Mouse (Mus musculus) embryonic facial prominence, embryonic 10.5 days (tissue): Measurements from ENCODE around the gene Abca2. TPM values are rescaled to one million over a fixed set of nuclear protein-coding genes. Genes with fewer than 3 reads are reported as not detected.

Experiments
- DNase-seq: peaks from one replicate; pipeline ENCODE4 v3.0.0-alpha.2; 2017; ENCODE audit warnings: low spot score
- H3K27ac ChIP-seq: fragments of 300-500 bp; sonication (generic); replicated peaks from 2 replicates; pipeline ENCODE4 v1.5.1; 2016; ENCODE audit warnings: mild to moderate bottlenecking
- H3K27me3 ChIP-seq: fragments of 300-500 bp; sonication (generic); replicated peaks from 2 replicates; pipeline ENCODE4 v1.6.1; 2016; ENCODE audit warnings: low read depth, mild to moderate bottlenecking; ENCODE audit not compliant: poor library complexity, severe bottlenecking
- H3K36me3 ChIP-seq: fragments of 300-500 bp; sonication (generic); replicated peaks from 2 replicates; pipeline ENCODE4 v1.6.1; 2016; ENCODE audit warnings: mild to moderate bottlenecking, moderate library complexity
- H3K4me1 ChIP-seq: fragments of 300-500 bp; sonication (generic); 2 replicates; pipeline ENCODE4 v1.6.1; 2016
- H3K4me3 ChIP-seq: fragments of 300-500 bp; sonication (generic); 2 replicates; pipeline ENCODE4 v1.5.1; 2016; ENCODE audit warnings: mild to moderate bottlenecking, moderate library complexity
- H3K9me3 ChIP-seq: fragments of 300-500 bp; sonication (generic); 2 replicates; pipeline ENCODE4 v1.6.1; 2016; ENCODE audit warnings: mild to moderate bottlenecking
- WGBS: fragments of 180-500 bp; shearing (Covaris S2); methylation state at CpG from one replicate; pipeline ENCODE4 v1.1.7; 2016; 5-methylcytosine and 5-hydroxymethylcytosine counted together
- microRNA-seq: library from miRNA; unstranded; fragments of <30 nt; microRNA quantifications from one replicate; pipeline ENCODE4, GENCODE M21; 2017
- polyA plus RNA-seq: library from polyadenylated mRNA; unstranded; fragments of >200 nt; fragmentation: Nextera tagmentation; extraction: Ambion mirVana; gene quantifications from 2 replicates; pipeline ENCODE4 v1.2.1, GENCODE M21; 2016

Abca2 gene
- polyA plus RNA-seq, 1 experiment from 2014 or later, result 4.3 TPM

- no peak overlapping the region for H3K27ac ChIP-seq
- no peak for DNase-seq
- H3K27me3 ChIP-seq, result no peaks in the 10 kb centered on the region
- no peak overlapping the region for H3K4me3 ChIP-seq
- H3K9me3 ChIP-seq, result no peaks in the 10 kb centered on the region
- H3K4me1 ChIP-seq, result peaks cover 6% of the 10 kb centered on the region; the same call in 1 of the 2 replicates
- no peaks in the 10 kb centered on the region for H3K36me3 ChIP-seq
- 85% methylated on average over 5 of the region's 5 CpGs for WGBS
Observed at GRCm38 (mm10) chr2:25492988-25493387, 64.5 kb downstream of the Abca2 start.

GRCm38 (mm10) chr2:25493476-25493961 is 65.0 kb downstream of the Abca2 start, which contains the start of gene Lcn12:
Gene Lcn12, minus strand, starts transcription at chr2:25493911.
- Histone ChIP-seq H3K27ac (no peak within 1 kb of the TSS), H3K9me3 (no peaks in the 10 kb centered on the region), H3K4me1 (peaks cover 10% of the 10 kb centered on the region; the same call in 1 of the 2 replicates), H3K4me3 (no peak within 1 kb of the TSS), H3K36me3 (no peaks in the 10 kb centered on the region), H3K27me3 (no peaks in the 10 kb centered on the region)
- 85% methylated on average over 5 of the region's 5 CpGs for WGBS
- no peak for DNase-seq

- Histone ChIP-seq H3K9me3 (no peaks in the 10 kb centered on the region), H3K4me3 (no peak overlapping the region), H3K27ac (no peak overlapping the region), H3K36me3 (no peaks in the 10 kb centered on the region), H3K4me1 (peaks cover 21% of the 10 kb centered on the region), H3K27me3 (no peaks in the 10 kb centered on the region)
- 46% methylated on average over 4 of the region's 4 CpGs for WGBS
- DNase-seq, result no peak
Observed at GRCm38 (mm10) chr2:25496462-25496861, 68.0 kb downstream of the Abca2 start.

Small RNAs within 50 kb of the gene (microRNA-seq; reads per million reads assigned to microRNA genes)
- not detected for gene Mir3087

Other genes starting within 250 kb of the Abca2 start
- gene Nrarp, start 247.9 kb upstream of the Abca2 start, polyA plus RNA-seq, result 19.8 and 26.6 TPM in 2 replicates
- 2.2 and 2.4 TPM in 2 replicates for gene Tor4a, start 231.8 kb upstream of the Abca2 start, polyA plus RNA-seq
- gene Nelfb, start 217.2 kb upstream of the Abca2 start, polyA plus RNA-seq, result 124 and 125 TPM in 2 replicates
- not detected in 2 replicates for gene Stpg3, start 214.1 kb upstream of the Abca2 start, polyA plus RNA-seq
- 0.74 and 1.4 TPM in 2 replicates for gene Fam166a, start 210.0 kb upstream of the Abca2 start, polyA plus RNA-seq
- gene Tubb4b, start 204.0 kb upstream of the Abca2 start, polyA plus RNA-seq, result 562 and 601 TPM in 2 replicates
- not detected in 2 replicates for gene Slc34a3, start 194.3 kb upstream of the Abca2 start, polyA plus RNA-seq
- gene Rnf224, start 191.9 kb upstream of the Abca2 start, polyA plus RNA-seq, result not detected in 2 replicates
- 15.1 and 16.4 TPM in 2 replicates for gene Rnf208, start 186.4 kb upstream of the Abca2 start, polyA plus RNA-seq
- 0.59 TPM in 1 of 2 replicates, not detected in the other for gene Cysrt1, start 186.3 kb upstream of the Abca2 start, polyA plus RNA-seq
- 6.3 and 7.9 TPM in 2 replicates for gene AL732309.1, start 181.8 kb upstream of the Abca2 start, polyA plus RNA-seq
- 15.2 and 18.3 TPM in 2 replicates for gene Tmem203, start 173.3 kb upstream of the Abca2 start, polyA plus RNA-seq
- 8.0 and 9.0 TPM in 2 replicates for gene Tprn, start 166.1 kb upstream of the Abca2 start, polyA plus RNA-seq
- 228 and 238 TPM in 2 replicates for gene Ssna1, start 156.3 kb upstream of the Abca2 start, polyA plus RNA-seq
- gene Anapc2, start 156.2 kb upstream of the Abca2 start, polyA plus RNA-seq, result 147 and 151 TPM in 2 replicates
- not detected in 2 replicates for gene Tmem210, start 140.6 kb upstream of the Abca2 start, polyA plus RNA-seq
- not detected in 2 replicates for gene Lrrc26, start 138.8 kb upstream of the Abca2 start, polyA plus RNA-seq
- 0.89 and 1.4 TPM in 2 replicates for gene Grin1, start 109.5 kb upstream of the Abca2 start, polyA plus RNA-seq
- 50.4 and 51.9 TPM in 2 replicates for gene Man1b1, start 96.4 kb upstream of the Abca2 start, polyA plus RNA-seq
- 17.0 and 18.0 TPM in 2 replicates for gene Dpp7, start 72.3 kb upstream of the Abca2 start, polyA plus RNA-seq
- gene Uap1l1, start 63.0 kb upstream of the Abca2 start, polyA plus RNA-seq, result 8.5 and 11.4 TPM in 2 replicates
- 73.6 and 74.6 TPM in 2 replicates for gene Sapcd2, start 56.4 kb upstream of the Abca2 start, polyA plus RNA-seq
- gene Entpd2, start 32.8 kb upstream of the Abca2 start, polyA plus RNA-seq, result 0.14 TPM in 1 of 2 replicates, not detected in the other
- gene Npdc1, start 29.4 kb upstream of the Abca2 start, polyA plus RNA-seq, result 38.3 and 40.3 TPM in 2 replicates
- gene Fut7, start 5.4 kb upstream of the Abca2 start, polyA plus RNA-seq, result not detected in 2 replicates
- 0.60 and 1.4 TPM in 2 replicates for gene Clic3, start 28.1 kb downstream of the Abca2 start, polyA plus RNA-seq
- gene Paxx, start 32.4 kb downstream of the Abca2 start, polyA plus RNA-seq, result 15.8 and 16.0 TPM in 2 replicates
- gene Ptgds, start 41.3 kb downstream of the Abca2 start, polyA plus RNA-seq, result 0.18 TPM in 1 of 2 replicates, not detected in the other
- not detected in 2 replicates for gene Lcn12, start 65.2 kb downstream of the Abca2 start, polyA plus RNA-seq
- gene Fbxw5, start 72.0 kb downstream of the Abca2 start, polyA plus RNA-seq, result 87.9 and 92.2 TPM in 2 replicates
- gene C8g, start 73.0 kb downstream of the Abca2 start, polyA plus RNA-seq, result 6.1 and 6.7 TPM in 2 replicates
- 39.9 and 40.1 TPM in 2 replicates for gene Traf2, start 118.2 kb downstream of the Abca2 start, polyA plus RNA-seq
- gene Edf1, start 129.1 kb downstream of the Abca2 start, polyA plus RNA-seq, result 310 and 316 TPM in 2 replicates
- 1.9 and 7.7 TPM in 2 replicates for gene Mamdc4, start 146.1 kb downstream of the Abca2 start, polyA plus RNA-seq
- gene Phpt1, start 146.5 kb downstream of the Abca2 start, polyA plus RNA-seq, result 146 and 155 TPM in 2 replicates
- gene Ajm1, start 153.1 kb downstream of the Abca2 start, polyA plus RNA-seq, result 0.05 and 0.16 TPM in 2 replicates
- gene Rabl6, start 179.8 kb downstream of the Abca2 start, polyA plus RNA-seq, result 77.1 and 78.2 TPM in 2 replicates
- gene Ccdc183, start 189.0 kb downstream of the Abca2 start, polyA plus RNA-seq, result 0.10 and 0.11 TPM in 2 replicates
- 16.6 and 17.2 TPM in 2 replicates for gene Tmem141, start 193.3 kb downstream of the Abca2 start, polyA plus RNA-seq
- gene Fcna, start 199.3 kb downstream of the Abca2 start, polyA plus RNA-seq, result 0.49 and 0.57 TPM in 2 replicates
- gene Lcn8, start 224.4 kb downstream of the Abca2 start, polyA plus RNA-seq, result 0.24 TPM in 1 of 2 replicates, not detected in the other
- gene Lcn5, start 229.2 kb downstream of the Abca2 start, polyA plus RNA-seq, result not detected in 2 replicates
- gene Lcn6, start 248.1 kb downstream of the Abca2 start, polyA plus RNA-seq, result not detected in 2 replicates